Mouse (Mus musculus) right cerebral cortex, postnatal 36 days (tissue): ENCODE results near the gene Cyp2f2.

ENCODE experiments used
- DNase-seq, 2 experiments: peaks; one replicate each; pipeline ENCODE4 v3.0.0; 2022; ENCODE audit warnings: low spot score in 2 of 2, mixed read lengths in 1 of 2

Cyp2f2 gene

DNA sequence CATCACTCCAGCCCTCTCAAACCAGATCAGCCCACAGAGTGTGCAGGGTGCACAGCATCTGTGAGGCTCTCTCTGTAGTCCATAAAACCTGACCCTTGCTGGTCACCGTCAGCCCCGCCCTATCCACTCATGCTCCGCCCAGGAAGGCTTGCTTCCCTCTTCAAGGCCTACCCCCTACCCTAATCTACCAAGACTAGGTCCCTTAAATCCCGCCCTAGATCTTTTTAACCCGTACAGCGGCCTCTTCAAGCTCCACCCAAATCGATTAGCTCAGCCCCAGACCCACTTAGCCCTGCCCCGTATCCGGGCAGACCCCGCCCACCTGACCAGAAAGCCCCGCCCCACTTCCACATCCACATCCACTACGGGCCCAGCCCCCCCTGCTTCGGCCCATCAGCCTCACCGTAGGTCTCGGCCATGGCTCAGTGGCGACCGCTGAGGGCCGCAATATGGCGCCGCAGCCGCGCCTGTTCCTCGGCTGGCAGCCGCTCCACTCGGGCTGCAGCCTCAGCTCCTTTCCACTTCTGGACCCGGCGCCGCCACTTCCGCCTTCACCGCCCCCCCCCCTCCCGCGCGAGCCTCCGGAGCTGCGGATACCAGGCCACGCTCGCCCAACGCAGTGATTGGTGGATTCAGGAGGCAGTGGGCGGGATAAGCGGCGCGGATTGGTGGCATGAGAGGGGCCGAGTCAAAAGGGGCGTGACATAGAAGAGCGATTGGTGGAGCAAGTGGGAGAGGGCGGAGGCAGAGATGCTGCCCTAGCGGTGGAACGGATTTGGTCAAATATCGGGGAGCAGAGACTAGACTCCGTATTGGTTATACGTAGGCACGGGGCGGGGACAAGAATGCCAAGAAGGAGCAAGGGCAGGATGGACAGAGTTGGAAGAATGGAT, 58.9 kb downstream of the Cyp2f2 start, which contains the start of gene Rab4b:
Rab4b (minus strand) TSS at position 573 of the 893 bp plus-strand sequence.
- peak; percentile 99 to 100 for DNase-seq

DNA sequence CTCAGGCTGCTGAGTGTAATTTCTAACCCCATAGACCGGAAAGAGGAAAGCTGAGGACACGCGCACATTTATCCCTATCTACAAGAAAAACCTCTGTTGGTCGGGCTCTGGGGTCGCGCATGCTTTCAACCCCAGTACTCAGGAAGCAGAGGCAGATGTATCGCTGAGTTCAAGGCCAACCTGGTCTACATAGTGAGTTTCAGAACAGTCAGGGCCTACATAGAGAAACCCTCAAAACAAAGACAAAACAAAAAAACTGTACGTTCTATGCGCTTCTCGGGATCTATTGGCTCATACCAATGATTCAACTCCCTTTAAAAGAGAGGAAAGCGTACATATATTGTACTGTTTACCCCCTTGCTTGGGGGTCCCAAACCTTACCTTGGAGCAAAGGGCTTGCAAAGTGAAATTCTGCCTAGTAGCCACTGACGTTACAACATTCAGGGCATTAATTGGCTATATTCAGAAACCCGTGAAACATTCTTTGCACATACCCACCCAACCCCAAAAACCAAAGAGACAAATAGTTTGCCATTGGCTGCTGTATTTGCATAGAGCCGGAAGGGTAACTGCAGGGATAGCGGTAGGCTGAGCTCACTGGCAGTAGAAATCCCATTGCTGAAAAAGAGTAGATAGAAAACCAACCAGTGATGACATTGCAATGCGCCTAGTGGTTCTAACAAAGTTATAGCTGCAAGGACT, 59.7 kb downstream of the Cyp2f2 start:
- no peak for DNase-seq

DNA sequence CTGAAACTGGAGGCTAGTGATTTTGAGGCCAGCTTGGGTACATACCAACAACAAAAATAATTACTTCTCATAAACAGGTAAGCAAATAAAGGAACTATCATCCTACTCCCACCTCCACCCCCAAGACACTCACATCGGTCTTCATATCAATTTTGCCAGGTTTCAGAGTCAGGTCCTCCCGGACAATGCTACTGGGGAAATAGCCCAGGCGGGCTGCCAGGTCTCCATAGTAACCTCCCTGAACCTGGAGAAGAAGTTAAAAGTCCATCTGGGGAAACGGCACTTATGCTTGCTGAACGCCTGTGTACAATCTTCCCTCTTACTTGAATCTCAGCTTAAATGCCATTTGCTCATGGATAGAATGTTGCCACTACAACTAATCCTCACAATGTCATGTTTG, 60.3 kb downstream of the Cyp2f2 start:
- no peak for DNase-seq

DNA sequence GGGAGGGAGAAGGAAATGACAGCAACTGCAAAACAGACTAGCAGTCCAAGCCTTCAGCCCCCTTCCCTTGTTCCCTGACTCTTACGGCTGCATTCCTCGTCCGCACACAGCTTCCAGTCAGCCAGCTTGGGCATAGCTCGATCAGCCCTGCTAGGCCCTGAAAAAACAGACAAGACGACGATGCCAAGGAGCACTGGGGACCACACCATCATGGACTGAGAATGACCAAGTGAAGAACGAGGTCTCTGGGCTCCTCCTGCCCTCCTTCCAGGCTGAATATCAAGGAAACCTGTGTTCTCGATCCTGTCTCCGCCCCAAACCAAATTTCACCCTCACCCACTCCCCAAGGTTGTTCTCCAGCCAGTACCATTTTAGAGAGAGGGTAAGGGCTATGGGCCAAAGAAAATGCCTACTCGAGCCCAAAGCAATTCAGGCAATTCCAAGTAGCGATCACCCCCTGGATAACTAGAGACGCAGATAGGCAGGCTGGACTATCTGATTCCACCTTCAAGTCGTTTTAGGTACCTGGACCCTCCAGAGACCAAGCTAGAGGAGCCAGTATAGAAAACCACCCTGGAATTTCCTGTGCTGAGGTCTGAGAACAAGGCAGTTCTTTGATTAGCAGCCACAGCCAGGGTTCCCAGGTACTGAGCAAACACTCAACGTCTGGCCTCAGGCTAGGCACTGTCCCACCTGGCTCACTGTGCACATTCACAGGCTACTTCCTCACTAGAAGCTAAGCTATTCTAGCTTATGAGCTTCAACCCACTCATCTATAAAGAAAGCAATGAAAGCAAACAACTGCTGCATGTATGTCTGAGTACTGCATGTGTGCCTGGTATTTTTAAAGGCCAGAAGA, 61.4 kb downstream of the Cyp2f2 start, which contains the start of the genes Gm21983 and Mia:
Gm21983 (minus strand) TSS at position 250 of the 859 bp plus-strand sequence.
Mia (minus strand) TSS at position 321 of the 859 bp plus-strand sequence.
- DNase-seq = no peak

DNA sequence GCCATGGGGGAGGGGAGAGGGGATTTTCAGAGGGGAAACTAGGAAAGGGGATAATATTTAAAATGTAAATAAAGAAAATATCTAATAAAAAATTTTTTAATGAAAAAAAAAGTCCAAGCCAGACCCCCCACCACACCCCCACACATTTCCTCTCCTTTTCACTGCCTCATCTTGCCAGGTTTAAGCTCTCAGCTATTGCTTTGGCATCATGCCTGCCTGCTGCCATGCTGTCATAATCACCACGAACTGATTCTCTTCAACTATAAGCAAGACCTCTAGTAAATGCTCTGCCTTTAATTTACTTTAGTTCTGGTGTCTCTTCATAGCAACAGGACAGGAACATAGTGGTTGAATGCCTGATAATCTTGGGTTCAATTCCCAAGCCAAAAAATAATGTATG, 62.8 kb downstream of the Cyp2f2 start:
- no peak for DNase-seq
